In genomic region chr4:115174694-115175353, GRCm38 (mm10) we compare ENCODE assay signal across 31 mouse cellular contexts. TPM values are rescaled to one million over a fixed set of nuclear protein-coding genes. Genes with fewer than 3 reads are reported as not detected.
"Had no signal": no experiment of that assay in that cellular context is flagged by ENCODE, and none has a peak within 500 bp of the region (broad histone marks: within the 10 kb centered on the region; RNA-seq: fewer than 3 reads in every experiment).

No protein-coding gene starts in this region.

- ATAC-seq: hindbrain, embryonic 16.5 days; hindbrain, postnatal 0 days; inflammation-experienced regulatory T-cells, adult 6 months had no signal

- DNase-seq: heart, postnatal 10 days; heart, postnatal 14 days; heart, postnatal 36 days; heart, postnatal 4 days; kidney, adult 11 months; kidney, adult 18-20 months; kidney, postnatal 10 days; kidney, postnatal 25 days; kidney, postnatal 4 days; layer of hippocampus, adult 9-11 months; layer of hippocampus, postnatal 36 days had no signal

- H3K9me3 ChIP-seq: heart, embryonic 10.5 days; heart, embryonic 13.5 days; heart, embryonic 15.5 days; hindbrain, embryonic 13.5 days; hindbrain, embryonic 15.5 days; kidney, embryonic 15.5 days had no signal

- H3K9ac ChIP-seq: heart, embryonic 12.5 days; heart, embryonic 13.5 days; heart, embryonic 15.5 days; hindbrain, embryonic 12.5 days; hindbrain, embryonic 13.5 days; hindbrain, embryonic 14.5 days; hindbrain, embryonic 15.5 days; kidney, embryonic 15.5 days had no signal

- H3K4me3 ChIP-seq: heart, embryonic 10.5 days; heart, embryonic 12.5 days; heart, embryonic 13.5 days; heart, embryonic 15.5 days; hindbrain, embryonic 10.5 days; hindbrain, embryonic 12.5 days; hindbrain, embryonic 13.5 days; hindbrain, embryonic 15.5 days; kidney, embryonic 15.5 days; layer of hippocampus, adult 2 months; left cerebral cortex, adult 2 months had no signal

- H3K4me1 ChIP-seq: heart, embryonic 10.5 days; heart, embryonic 12.5 days; heart, embryonic 13.5 days; heart, embryonic 15.5 days; hindbrain, embryonic 10.5 days; hindbrain, embryonic 12.5 days; hindbrain, embryonic 13.5 days; hindbrain, embryonic 15.5 days; kidney, embryonic 15.5 days had no signal

- H3K36me3 ChIP-seq: heart, embryonic 10.5 days; heart, embryonic 12.5 days; heart, embryonic 13.5 days; heart, embryonic 15.5 days; hindbrain, embryonic 10.5 days; hindbrain, embryonic 12.5 days; hindbrain, embryonic 13.5 days; hindbrain, embryonic 15.5 days; kidney, embryonic 15.5 days had no signal

- H3K27ac ChIP-seq: heart, embryonic 10.5 days; heart, embryonic 13.5 days; heart, embryonic 15.5 days; hindbrain, embryonic 10.5 days; hindbrain, embryonic 12.5 days; hindbrain, embryonic 13.5 days; hindbrain, embryonic 14.5 days; hindbrain, embryonic 15.5 days; hindbrain, postnatal 0 days; kidney, embryonic 15.5 days; kidney, postnatal 0 days; layer of hippocampus, adult 2 months; left cerebral cortex, adult 2 months had no signal

- H3K4me2 ChIP-seq: heart, embryonic 11.5 days; heart, embryonic 12.5 days; heart, embryonic 13.5 days; heart, embryonic 15.5 days; hindbrain, embryonic 12.5 days; hindbrain, embryonic 13.5 days; hindbrain, embryonic 14.5 days; hindbrain, embryonic 15.5 days; kidney, embryonic 15.5 days had no signal

- H3K27me3 ChIP-seq: heart, embryonic 12.5 days; heart, embryonic 13.5 days; heart, embryonic 15.5 days; hindbrain, embryonic 12.5 days; hindbrain, embryonic 13.5 days; hindbrain, embryonic 15.5 days; kidney, embryonic 15.5 days had no signal

RNA-seq across cellular contexts. Expression of gene Cyp4x1, which starts 40.7 kb away (rescaled TPM):
- polyA plus RNA-seq: heart, embryonic 14.5 days; heart, embryonic 15.5 days; heart, embryonic 16.5 days; heart, postnatal 0 days had no signal
